Mouse (Mus musculus) embryonic facial prominence, embryonic 14.5 days (tissue): ENCODE results near the gene Nupl2. TPM values are rescaled to one million over a fixed set of nuclear protein-coding genes. Genes with fewer than 3 reads are reported as not detected.

Experiments used
- polyA plus RNA-seq: library from polyadenylated mRNA; unstranded; fragments of >200 nt; fragmentation: Nextera tagmentation; extraction: Ambion mirVana; gene quantifications from 2 replicates; pipeline ENCODE4 v1.2.1, GENCODE M21; 2014

Nupl2 gene
- polyA plus RNA-seq, 1 experiment from 2014 or later = 11.2 TPM

Other genes with a start within 250 kb of the Nupl2 start
- gene Fam126a, start 134.3 kb upstream of the Nupl2 start, polyA plus RNA-seq = 38.4 and 40.2 TPM in 2 replicates
- 53.2 and 60.6 TPM in 2 replicates for gene Klhl7, start 64.4 kb upstream of the Nupl2 start, polyA plus RNA-seq
- 6.7 and 7.6 TPM in 2 replicates for gene Kcnh2, start 186.6 kb downstream of the Nupl2 start, polyA plus RNA-seq
- 7.8 and 7.9 TPM in 2 replicates for gene Nos3, start 199.8 kb downstream of the Nupl2 start, polyA plus RNA-seq
- 0.75 and 0.81 TPM in 2 replicates for gene Atg9b, start 227.2 kb downstream of the Nupl2 start, polyA plus RNA-seq
- gene Abcb8, start 228.7 kb downstream of the Nupl2 start, polyA plus RNA-seq = 35.6 and 42.0 TPM in 2 replicates
- 1.7 and 2.1 TPM in 2 replicates for gene Asic3, start 248.4 kb downstream of the Nupl2 start, polyA plus RNA-seq